16 mouse cellular contexts compared by ENCODE assay signal in genomic region chr12:56692536-56692935, GRCm38 (mm10). TPM values are rescaled to one million over a fixed set of nuclear protein-coding genes. Genes with fewer than 3 reads are reported as not detected.
DNase-seq lines count a peak whose midpoint lies in the region; ATAC-seq lines count a peak whose summit lies in the region.
"Had no signal": no experiment of that assay in that cellular context is flagged by ENCODE, and none has a peak within 500 bp of the region (broad histone marks: within the 10 kb centered on the region; RNA-seq: fewer than 3 reads in every experiment).

No protein-coding gene starts in this region.

- peaks cover 16% of the 10 kb centered on the region for H3K4me1 ChIP-seq in hindbrain, embryonic 12.5 days
- H3K4me1 ChIP-seq in hindbrain, embryonic 16.5 days (ENCODE audit: control insufficient read depth, insufficient read depth, low read depth, low read length): peaks cover 11% of the 10 kb centered on the region
- peaks cover 40% of the 10 kb centered on the region for H3K4me1 ChIP-seq in embryonic facial prominence, embryonic 13.5 days
- peaks cover 25% of the 10 kb centered on the region for H3K4me1 ChIP-seq in neural tube, embryonic 13.5 days (replicated peaks)

- no peaks in the 10 kb centered on the region for H3K9me3 ChIP-seq in hindbrain, embryonic 12.5 days (replicated peaks)
- H3K9me3 ChIP-seq in hindbrain, embryonic 16.5 days (ENCODE audit: control insufficient read depth, low read length): no peaks in the 10 kb centered on the region
- H3K9me3 ChIP-seq in embryonic facial prominence, embryonic 13.5 days: no peaks in the 10 kb centered on the region
- no peaks in the 10 kb centered on the region for H3K9me3 ChIP-seq in neural tube, embryonic 13.5 days
- H3K9me3 ChIP-seq: forebrain, embryonic 15.5 days had no signal

- DNase-seq in retina, postnatal 1 day: peak; percentile 36
- DNase-seq in retina, embryonic 14.5 days (ENCODE audit: low spot score): no peak
- no peak for DNase-seq in gastrocnemius, postnatal 25 days
- DNase-seq in left cerebral cortex, adult 18-20 months (ENCODE audit: low spot score in 2 of 2): no peak
- DNase-seq: cerebellum, postnatal 14 days; gastrocnemius, postnatal 10 days; right cerebral cortex, postnatal 4 days had no signal

- H3K27ac ChIP-seq in hindbrain, embryonic 12.5 days: no peak overlapping the region
- no peak overlapping the region for H3K27ac ChIP-seq in hindbrain, embryonic 16.5 days (ENCODE audit: low read depth, low read length)
- H3K27ac ChIP-seq in embryonic facial prominence, embryonic 13.5 days: peak overlapping the region; percentile 85
- H3K27ac ChIP-seq in neural tube, embryonic 13.5 days (replicated peaks): no peak overlapping the region
- H3K27ac ChIP-seq: forebrain, embryonic 15.5 days; layer of hippocampus, adult 2 months; macrophage had no signal

- H3K36me3 ChIP-seq in hindbrain, embryonic 12.5 days: no peaks in the 10 kb centered on the region
- H3K36me3 ChIP-seq in hindbrain, embryonic 16.5 days (ENCODE audit: control insufficient read depth, insufficient read depth, low read length): no peaks in the 10 kb centered on the region
- H3K36me3 ChIP-seq in embryonic facial prominence, embryonic 13.5 days: no peaks in the 10 kb centered on the region
- H3K36me3 ChIP-seq in neural tube, embryonic 13.5 days: no peaks in the 10 kb centered on the region
- H3K36me3 ChIP-seq: forebrain, embryonic 15.5 days had no signal

- H3K4me2 ChIP-seq in hindbrain, embryonic 12.5 days (replicated peaks): 0 out of 2 replicates have a peak overlapping the region, but pooled peaks have one; percentile 8
- H3K4me2 ChIP-seq in hindbrain, embryonic 16.5 days (ENCODE audit: low read length): no peak overlapping the region
- peak overlapping the region; percentile 63 for H3K4me2 ChIP-seq in embryonic facial prominence, embryonic 13.5 days
- peak overlapping the region; percentile 1; the same call in 1 of the 2 replicates for H3K4me2 ChIP-seq in neural tube, embryonic 13.5 days
- H3K4me2 ChIP-seq: forebrain, embryonic 15.5 days had no signal

- ATAC-seq in hindbrain, embryonic 12.5 days (ENCODE audit: low FRiP score): no peak
- ATAC-seq in hindbrain, embryonic 16.5 days: no peak
- ATAC-seq in embryonic facial prominence, embryonic 13.5 days (ENCODE audit: insufficient number of reproducible peaks, insufficient read depth, low FRiP score, low TSS enrichment, low read depth): no peak
- ATAC-seq in neural tube, embryonic 13.5 days (ENCODE audit: low read depth): no peak
- ATAC-seq: forebrain, embryonic 15.5 days; intestine, postnatal 0 days had no signal

- WGBS in hindbrain, embryonic 12.5 days: 2% methylated on average over 19 of the region's 19 CpGs
- 6% methylated on average over 19 of the region's 19 CpGs for WGBS in hindbrain, embryonic 16.5 days
- WGBS in embryonic facial prominence, embryonic 13.5 days: 5% methylated on average over 19 of the region's 19 CpGs
- 2% methylated on average over 19 of the region's 19 CpGs for WGBS in neural tube, embryonic 13.5 days

- no peak overlapping the region for H3K9ac ChIP-seq in hindbrain, embryonic 12.5 days
- no peak overlapping the region for H3K9ac ChIP-seq in hindbrain, embryonic 16.5 days (ENCODE audit: low read depth, low read length)
- H3K9ac ChIP-seq in embryonic facial prominence, embryonic 13.5 days: peak overlapping the region; percentile 76
- no peak overlapping the region for H3K9ac ChIP-seq in neural tube, embryonic 13.5 days
- H3K9ac ChIP-seq: forebrain, embryonic 15.5 days had no signal

- H3K27me3 ChIP-seq in hindbrain, embryonic 12.5 days: peaks cover 100% of the 10 kb centered on the region
- H3K27me3 ChIP-seq in hindbrain, embryonic 16.5 days (replicated peaks; ENCODE audit: control insufficient read depth, insufficient read depth, low read length): peaks cover 68% of the 10 kb centered on the region
- H3K27me3 ChIP-seq in embryonic facial prominence, embryonic 13.5 days: peaks cover 100% of the 10 kb centered on the region
- H3K27me3 ChIP-seq in neural tube, embryonic 13.5 days: peaks cover 100% of the 10 kb centered on the region

- peak overlapping the region; percentile 7 for H3K4me3 ChIP-seq in hindbrain, embryonic 12.5 days
- H3K4me3 ChIP-seq in hindbrain, embryonic 16.5 days (ENCODE audit: low read length): no peak overlapping the region
- peak overlapping the region; percentile 49 for H3K4me3 ChIP-seq in embryonic facial prominence, embryonic 13.5 days
- no peak overlapping the region for H3K4me3 ChIP-seq in neural tube, embryonic 13.5 days
- H3K4me3 ChIP-seq: forebrain, embryonic 15.5 days; layer of hippocampus, adult 2 months had no signal

RNA-seq across cellular contexts. Expression of gene Pax9, which starts 1.0 kb away (rescaled TPM):
- 1.2 and 2.7 TPM in 2 replicates for polyA plus RNA-seq in hindbrain, embryonic 12.5 days (2016; fragmentation: Nextera tagmentation; extraction: Ambion mirVana)
- 0.04 TPM in 1 of 2 replicates, not detected in the other for polyA plus RNA-seq in hindbrain, embryonic 16.5 days (2015; fragmentation: Nextera tagmentation; extraction: Ambion mirVana)
- polyA plus RNA-seq in embryonic facial prominence, embryonic 13.5 days (2015; fragmentation: Nextera tagmentation; extraction: Ambion mirVana): 13.5 and 17.7 TPM in 2 replicates
- 0.56 and 2.2 TPM in 2 replicates for polyA plus RNA-seq in neural tube, embryonic 13.5 days (2015; fragmentation: Nextera tagmentation; extraction: Ambion mirVana)
- under 1 TPM in 1 of 2 experiments, not detected in 1; 0.05 TPM for total RNA-seq in gastrocnemius, postnatal 25 days (2021)
- total RNA-seq in left cerebral cortex, adult 18-20 months (2021): not detected
- total RNA-seq: layer of hippocampus, adult 2 months; liver, adult 2 months had no signal
- polyA plus RNA-seq: forebrain, embryonic 15.5 days; intestine, postnatal 0 days; liver, adult 2 months; macrophage had no signal

Comparison
In these comparisons a context has a peak if more than half of its experiments do, and no peak if none do; other contexts are left out.
1. H3K4me3 ChIP-seq: peak in hindbrain, embryonic 12.5 days (single experiment) and embryonic facial prominence, embryonic 13.5 days (single experiment); none in hindbrain, embryonic 16.5 days (single experiment) and neural tube, embryonic 13.5 days (single experiment).